Comparison of ENCODE assay signal across 13 mouse cellular contexts in the genomic region with DNA sequence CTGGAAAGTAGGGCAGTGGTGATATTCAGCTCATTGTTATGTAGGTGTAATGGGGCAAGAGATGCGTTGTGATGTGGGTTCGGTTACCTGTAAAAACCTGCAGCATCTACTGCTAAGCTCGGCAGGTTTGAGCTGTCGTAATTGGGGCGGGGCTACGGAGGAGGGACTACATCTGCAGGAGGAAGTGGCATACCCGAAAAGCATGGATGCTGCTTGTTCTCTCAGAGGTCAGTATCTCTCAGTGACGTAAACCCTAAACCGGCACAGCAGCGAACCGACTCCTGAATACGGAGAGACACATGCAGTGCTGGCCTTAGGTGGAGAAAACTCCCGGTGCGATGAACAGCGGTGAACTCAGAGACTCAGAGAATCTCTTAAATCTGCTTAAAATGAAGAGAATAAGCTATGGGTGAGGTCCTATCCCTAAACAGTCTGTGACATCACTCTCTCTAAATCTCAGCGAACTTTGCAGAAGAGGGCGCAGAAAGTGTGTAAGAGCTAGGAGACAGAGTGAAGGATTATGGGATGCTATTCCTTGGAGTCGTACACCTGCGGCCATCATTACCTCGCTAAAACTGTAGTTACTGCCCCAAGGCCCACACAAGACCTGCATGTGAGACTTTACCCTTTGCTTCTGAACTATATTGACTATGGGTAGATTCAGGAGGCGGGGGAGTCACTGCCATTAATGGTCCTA. TPM values are rescaled to one million over a fixed set of nuclear protein-coding genes. Genes with fewer than 3 reads are reported as not detected.
DNase-seq lines count a peak whose midpoint lies in the region; ATAC-seq and TF ChIP-seq lines count a peak whose summit lies in the region.
"Had no signal": no experiment of that assay in that cellular context is flagged by ENCODE, and none has a peak within 500 bp of the region (broad histone marks: within the 10 kb centered on the region; RNA-seq: fewer than 3 reads in every experiment).

No protein-coding gene starts in this region.

- no peak for ATAC-seq in kidney, embryonic 14.5 days (ENCODE audit: low FRiP score, low TSS enrichment)
- no peak for ATAC-seq in liver, embryonic 12.5 days
- ATAC-seq in hindbrain, embryonic 13.5 days (ENCODE audit: low FRiP score): no peak
- ATAC-seq: forebrain, postnatal 0 days; lung, postnatal 0 days had no signal

- H3K4me3 ChIP-seq in kidney, embryonic 14.5 days (ENCODE audit: low read length): no peak overlapping the region
- peak overlapping the region; percentile 29 to 71; a peak in 3 of 4 replicates for H3K4me3 ChIP-seq in ES-E14 (ENCODE audit: insufficient read depth in 1 of 2, low read depth in 1 of 2, low read length in 2 of 2, poor library complexity in 1 of 2, severe bottlenecking in 1 of 2)
- no peak overlapping the region for H3K4me3 ChIP-seq in liver, embryonic 12.5 days
- no peak overlapping the region for H3K4me3 ChIP-seq in hindbrain, embryonic 13.5 days
- H3K4me3 ChIP-seq: embryonic facial prominence, embryonic 13.5 days had no signal

- H3K27ac ChIP-seq in kidney, embryonic 14.5 days (ENCODE audit: low read depth, low read length): no peak overlapping the region
- H3K27ac ChIP-seq in ES-E14 (ENCODE audit: insufficient read depth, low read depth, low read length, poor library complexity, severe bottlenecking): no peak overlapping the region; the same call in 1 of the 2 replicates
- no peak overlapping the region for H3K27ac ChIP-seq in liver, embryonic 12.5 days
- no peak overlapping the region for H3K27ac ChIP-seq in hindbrain, embryonic 13.5 days
- H3K27ac ChIP-seq: embryonic facial prominence, embryonic 13.5 days had no signal

- H3K4me1 ChIP-seq in kidney, embryonic 14.5 days (ENCODE audit: control insufficient read depth, insufficient read depth, low read length): no peaks in the 10 kb centered on the region
- H3K4me1 ChIP-seq in ES-E14 (ENCODE audit: control insufficient read depth in 2 of 2, insufficient read depth in 2 of 2, low read length in 2 of 2, poor library complexity in 1 of 2): peaks cover 4 to 14% of the 10 kb centered on the region in 2 experiments; a peak in 1 of 4 replicates
- no peaks in the 10 kb centered on the region for H3K4me1 ChIP-seq in liver, embryonic 12.5 days
- H3K4me1 ChIP-seq in hindbrain, embryonic 13.5 days (replicated peaks): no peaks in the 10 kb centered on the region
- H3K4me1 ChIP-seq: embryonic facial prominence, embryonic 13.5 days had no signal

- DNase-seq in kidney, postnatal 4 days: no peak
- DNase-seq in CD4-positive helper T cell, adult 2 months (ENCODE audit: low read depth, low spot score): peak; percentile 64
- no peak for DNase-seq in ES-E14 (ENCODE audit: low read depth, low spot score)
- no peak for DNase-seq in frontal cortex, postnatal 36 days (ENCODE audit: low spot score in 2 of 2)
- no peak for DNase-seq in urinary bladder, postnatal 4 days (ENCODE audit: low spot score in 2 of 2)
- DNase-seq: cerebellum, adult 9-10 months; forebrain, postnatal 0 days; kidney, postnatal 14 days had no signal

- H3K27me3 ChIP-seq in kidney, embryonic 14.5 days (ENCODE audit: control insufficient read depth, insufficient read depth, low read length): 0 out of 2 replicates have a peak, but pooled peaks cover 3% of the 10 kb centered on the region
- H3K27me3 ChIP-seq in liver, embryonic 12.5 days (replicated peaks): peaks cover 13% of the 10 kb centered on the region; the same call in 1 of the 2 replicates
- H3K27me3 ChIP-seq in hindbrain, embryonic 13.5 days: 0 out of 2 replicates have a peak, but pooled peaks cover 7% of the 10 kb centered on the region
- H3K27me3 ChIP-seq: embryonic facial prominence, embryonic 13.5 days had no signal

- H3K9me3 ChIP-seq in kidney, embryonic 14.5 days (ENCODE audit: control insufficient read depth, low read length): no peaks in the 10 kb centered on the region
- no peaks in the 10 kb centered on the region for H3K9me3 ChIP-seq in ES-E14 (ENCODE audit: control insufficient read depth, insufficient read depth, low read depth, low read length)
- no peaks in the 10 kb centered on the region for H3K9me3 ChIP-seq in liver, embryonic 12.5 days (replicated peaks)
- no peaks in the 10 kb centered on the region for H3K9me3 ChIP-seq in hindbrain, embryonic 13.5 days
- H3K9me3 ChIP-seq: embryonic facial prominence, embryonic 13.5 days had no signal

- H3K9ac ChIP-seq in kidney, embryonic 14.5 days (ENCODE audit: low read depth, low read length): no peak overlapping the region
- H3K9ac ChIP-seq in ES-E14 (ENCODE audit: insufficient read depth, low read depth, low read length, poor library complexity, severe bottlenecking): 0 out of 2 replicates have a peak overlapping the region, but pooled peaks have one; percentile 23
- H3K9ac ChIP-seq in liver, embryonic 12.5 days: no peak overlapping the region
- no peak overlapping the region for H3K9ac ChIP-seq in hindbrain, embryonic 13.5 days
- H3K9ac ChIP-seq: embryonic facial prominence, embryonic 13.5 days; forebrain, postnatal 0 days had no signal

- in situ Hi-C loops in ES-E14 (cut with MboI; ENCODE audit: low sequenced_read_pairs in 2 of 2, unreplicated experiment in 2 of 2): no loop called here

- WGBS in kidney, embryonic 14.5 days: 47% methylated on average over 21 of the region's 21 CpGs
- WGBS in liver, embryonic 12.5 days (ENCODE audit: insufficient replicate concordance): 49% methylated on average over 21 of the region's 21 CpGs
- 67% methylated on average over 21 of the region's 21 CpGs for WGBS in hindbrain, embryonic 13.5 days

- H3K36me3 ChIP-seq in kidney, embryonic 14.5 days (ENCODE audit: control insufficient read depth, insufficient read depth, low read length): no peaks in the 10 kb centered on the region
- no peaks in the 10 kb centered on the region for H3K36me3 ChIP-seq in ES-E14 (ENCODE audit: control insufficient read depth, insufficient read depth, low read length, poor library complexity, severe bottlenecking)
- no peaks in the 10 kb centered on the region for H3K36me3 ChIP-seq in liver, embryonic 12.5 days
- H3K36me3 ChIP-seq in hindbrain, embryonic 13.5 days: no peaks in the 10 kb centered on the region
- H3K36me3 ChIP-seq: embryonic facial prominence, embryonic 13.5 days had no signal

- H3K4me2 ChIP-seq in kidney, embryonic 14.5 days (replicated peaks; ENCODE audit: low read depth, low read length): 0 out of 2 replicates have a peak overlapping the region, but pooled peaks have one; percentile 21
- peak overlapping the region; percentile 31 for H3K4me2 ChIP-seq in liver, embryonic 12.5 days
- H3K4me2 ChIP-seq in hindbrain, embryonic 13.5 days: no peak overlapping the region
- H3K4me2 ChIP-seq: embryonic facial prominence, embryonic 13.5 days had no signal

TF ChIP-seq in ES-E14, 5 proteins besides CTCF, POLR2A, EP300 and RAD21:
- no peak for TF ChIP-seq MAFK (IDR thresholded peaks at IDR 0.05; ENCODE audit: insufficient read depth, low read depth, low read length)

RNA-seq across cellular contexts. Expression of a gene that starts 11.1 kb away (rescaled TPM):
- 41.8 and 74.7 TPM in 2 replicates for polyA plus RNA-seq in kidney, embryonic 14.5 days (2014; fragmentation: Nextera tagmentation; extraction: Ambion mirVana)
- total RNA-seq in ES-E14 (2012; rRNA removed): 73.0 and 73.4 TPM in 2 replicates
- polyA plus RNA-seq in liver, embryonic 12.5 days (2016; fragmentation: Nextera tagmentation; extraction: Ambion mirVana): 35.8 and 38.9 TPM in 2 replicates
- 54.7 and 59.0 TPM in 2 replicates for polyA plus RNA-seq in hindbrain, embryonic 13.5 days (2015; fragmentation: Nextera tagmentation; extraction: Ambion mirVana)

RNA-seq across cellular contexts. Expression of a gene that starts 37.5 kb away (rescaled TPM):
- polyA plus RNA-seq in kidney, embryonic 14.5 days (2014; fragmentation: Nextera tagmentation; extraction: Ambion mirVana): 37.7 and 55.9 TPM in 2 replicates
- 50.8 and 63.8 TPM in 2 replicates for total RNA-seq in ES-E14 (2012; rRNA removed)
- polyA plus RNA-seq in liver, embryonic 12.5 days (2016; fragmentation: Nextera tagmentation; extraction: Ambion mirVana): 37.7 and 41.3 TPM in 2 replicates
- polyA plus RNA-seq in hindbrain, embryonic 13.5 days (2015; fragmentation: Nextera tagmentation; extraction: Ambion mirVana): 124 and 148 TPM in 2 replicates

Comparison
In these comparisons a context has a peak if more than half of its experiments do, and no peak if none do; other contexts are left out.
1. H3K4me3 ChIP-seq: peak in ES-E14 (2 of 2); none in kidney, embryonic 14.5 days (single experiment), liver, embryonic 12.5 days (single experiment) and hindbrain, embryonic 13.5 days (single experiment).